Mouse (Mus musculus) testis, adult 2 months (tissue): ENCODE results near the gene Tm4sf19.
"Not testable (repeated sequence)": the region's sequence is repeated elsewhere in the genome, so short reads cannot be mapped to it uniquely, and the experiment has no call there.

Experiments used
- CTCF ChIP-seq: fragments of 200-500 bp; IDR thresholded peaks from 2 replicates; pipeline ENCODE4 v1.5.1; 2012; ENCODE audit warnings: low read depth, mild to moderate bottlenecking, inconsistent platforms, low read length, moderate library complexity; ENCODE audit not compliant: control insufficient read depth, insufficient read depth, insufficient replicate concordance
- POLR2A ChIP-seq: fragments of 200-500 bp; IDR thresholded peaks from 2 replicates; pipeline ENCODE4 v1.6.1; 2012; ENCODE audit warnings: low read depth, mild to moderate bottlenecking, inconsistent platforms, low read length, moderate library complexity; ENCODE audit not compliant: control insufficient read depth

GRCm38 (mm10) chr16:32444615-32445014, 44.3 kb downstream of the Tm4sf19 start:
- TF ChIP-seq POLR2A, CTCF: not testable (repeated sequence)
